Mouse (Mus musculus) C2C12 (cell line): ENCODE data around the gene Bptf.
A peak's percentile ranks its signal among the peaks of the same experiment; 100 is the strongest.

Experiments
- CTCF ChIP-seq: IDR thresholded peaks from one replicate; pipeline ENCODE4 v1.5.1; 2011; ENCODE audit not compliant: control insufficient read depth, insufficient read depth, insufficient read length
- FOSL1 ChIP-seq: IDR thresholded peaks from one replicate; pipeline ENCODE4 v1.8.0; 2011; ENCODE audit warnings: mild to moderate bottlenecking, low read length; ENCODE audit not compliant: poor library complexity, insufficient read depth, severe bottlenecking
- MAX ChIP-seq: IDR thresholded peaks from one replicate; pipeline ENCODE4 v1.6.1; 2011; ENCODE audit warnings: mild to moderate bottlenecking, control low read depth
- MYOG ChIP-seq: IDR thresholded peaks from one replicate; pipeline ENCODE4 v1.6.1; 2011; ENCODE audit not compliant: control insufficient read depth, insufficient read length; ENCODE audit errors: extremely low read depth
- USF1 ChIP-seq: IDR thresholded peaks from one replicate; pipeline ENCODE4 v1.6.1; 2011; ENCODE audit warnings: low read depth, mild to moderate bottlenecking, control low read depth, moderate library complexity

DNA sequence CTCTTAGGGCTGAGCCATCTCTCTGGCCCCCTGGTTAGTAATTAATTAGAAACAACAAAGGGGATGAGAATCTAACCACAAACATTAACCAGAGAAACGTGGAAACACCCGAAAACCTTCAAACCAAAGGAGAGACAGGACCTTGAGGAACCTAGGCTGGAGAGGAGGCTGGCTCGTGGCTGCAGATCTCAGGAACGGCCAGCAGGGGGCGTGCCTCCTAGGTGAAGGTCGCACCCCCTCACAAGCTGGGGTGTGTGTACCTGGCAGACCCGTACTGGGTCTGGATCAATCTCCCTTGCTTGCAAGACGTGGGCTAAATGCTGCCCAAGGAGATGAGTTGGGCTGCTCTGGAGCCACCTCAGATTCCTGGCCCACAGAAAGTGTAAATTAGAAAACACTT, 113.3 kb downstream of the Bptf start:
- TF ChIP-seq USF1 (no peak), MYOG (no peak), CTCF (peak; percentile 63), MAX (no peak), FOSL1 (no peak)
